Mouse (Mus musculus): ENCODE data around the gene Vangl1.

The Vangl1 gene

DNA sequence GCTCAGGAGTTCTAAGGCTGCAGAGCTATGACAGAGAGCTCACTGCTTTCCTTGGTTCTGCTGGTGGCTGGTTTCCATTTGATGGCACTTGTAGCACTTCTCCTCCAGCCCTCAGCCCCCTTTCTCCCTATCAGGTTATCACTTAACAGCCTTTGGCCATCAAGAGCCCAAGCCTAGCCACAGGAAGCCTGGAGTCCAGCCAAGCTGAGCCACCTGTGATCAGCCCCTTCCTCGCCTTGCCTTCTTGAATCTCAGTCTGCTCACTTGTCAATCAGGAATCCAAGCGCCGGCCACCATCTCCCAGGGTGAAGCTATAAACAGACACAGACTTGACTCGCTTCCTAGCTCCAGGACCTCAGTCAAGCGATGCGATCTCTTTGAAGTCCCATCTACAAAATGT, 6.0 kb downstream of the Vangl1 start:
- DNase-seq (ENCODE audit: low spot score), result no peak

DNA sequence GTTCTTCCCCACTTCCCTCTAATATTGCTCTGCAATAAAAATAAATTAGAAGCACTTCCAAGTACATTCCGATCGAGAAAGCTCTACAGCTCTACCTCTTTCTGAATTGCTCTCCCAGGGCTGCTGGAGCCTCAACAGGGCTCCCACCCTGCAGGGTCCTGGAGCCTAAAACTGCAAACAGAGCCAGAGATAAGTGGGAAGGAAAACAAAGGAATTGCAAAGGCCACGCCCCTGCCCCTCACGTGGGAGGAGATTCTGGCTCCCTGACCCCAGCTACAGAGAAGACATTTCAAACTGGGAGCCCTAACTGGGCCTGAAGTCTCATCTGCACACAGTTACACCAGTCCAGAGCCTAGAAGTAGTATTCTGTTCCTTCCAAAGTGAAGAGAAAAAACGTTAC, 6.7 kb downstream of the Vangl1 start:
- DNase-seq (ENCODE audit: low spot score), result no peak

DNA sequence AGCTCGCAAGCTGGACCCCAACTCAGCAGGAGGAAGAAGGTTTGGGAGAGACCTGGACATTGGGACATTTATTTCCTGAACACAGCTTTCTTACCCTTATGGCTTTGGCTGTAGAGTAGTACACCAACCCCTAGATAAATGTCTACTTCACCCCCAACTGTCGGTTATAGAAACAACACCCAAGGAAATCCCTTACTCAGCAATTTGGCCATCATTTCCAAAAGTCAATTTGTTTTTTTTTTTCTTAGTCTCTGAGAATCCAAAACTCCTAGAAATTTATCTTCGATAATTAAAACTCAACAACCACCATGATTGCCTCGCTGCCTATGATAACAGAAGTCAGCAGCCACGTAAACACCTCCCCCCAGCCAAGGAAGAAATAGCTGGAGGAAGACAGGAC, 7.3 kb downstream of the Vangl1 start:
- DNase-seq (ENCODE audit: low spot score), result no peak

DNA sequence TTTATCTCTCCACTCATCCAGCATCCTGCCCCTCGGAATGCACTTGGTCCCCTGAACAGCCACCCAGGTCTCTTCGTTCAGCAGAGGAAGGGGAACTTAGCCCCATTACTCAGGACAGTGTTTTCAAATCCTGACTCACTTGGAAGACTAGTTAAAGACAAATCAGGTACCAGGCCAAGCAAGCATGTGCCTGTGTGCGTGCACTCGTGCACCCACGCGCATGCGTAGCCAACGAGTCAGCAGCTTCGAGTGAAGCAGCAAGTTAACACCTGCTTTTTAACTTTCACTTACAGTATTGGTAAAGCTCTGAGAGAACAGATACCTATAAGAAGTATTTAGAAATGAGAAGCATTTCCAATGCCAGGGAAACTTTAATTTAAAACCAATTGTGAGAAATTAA, 8.3 kb downstream of the Vangl1 start:
- no peak for DNase-seq (ENCODE audit: low spot score)

DNA sequence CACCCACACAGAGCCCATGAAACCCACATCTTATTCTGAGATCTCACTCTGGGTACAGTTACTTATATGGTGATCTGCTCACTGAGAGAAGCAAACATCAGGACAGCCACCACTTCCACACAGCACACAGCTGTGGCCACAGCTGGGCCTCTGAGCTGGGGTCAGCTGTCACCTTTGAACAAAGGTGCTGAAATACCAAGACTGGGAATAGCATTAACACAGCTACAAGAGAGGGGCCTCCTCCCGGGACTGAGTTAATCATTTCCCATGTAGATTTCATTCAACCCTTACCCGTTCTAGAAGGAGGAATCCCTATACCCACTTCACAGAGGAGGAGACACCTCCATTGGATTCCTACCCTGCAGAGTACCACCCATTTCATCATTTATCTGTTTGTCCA, 8.7 kb downstream of the Vangl1 start:
- DNase-seq (ENCODE audit: low spot score), result no peak

DNA sequence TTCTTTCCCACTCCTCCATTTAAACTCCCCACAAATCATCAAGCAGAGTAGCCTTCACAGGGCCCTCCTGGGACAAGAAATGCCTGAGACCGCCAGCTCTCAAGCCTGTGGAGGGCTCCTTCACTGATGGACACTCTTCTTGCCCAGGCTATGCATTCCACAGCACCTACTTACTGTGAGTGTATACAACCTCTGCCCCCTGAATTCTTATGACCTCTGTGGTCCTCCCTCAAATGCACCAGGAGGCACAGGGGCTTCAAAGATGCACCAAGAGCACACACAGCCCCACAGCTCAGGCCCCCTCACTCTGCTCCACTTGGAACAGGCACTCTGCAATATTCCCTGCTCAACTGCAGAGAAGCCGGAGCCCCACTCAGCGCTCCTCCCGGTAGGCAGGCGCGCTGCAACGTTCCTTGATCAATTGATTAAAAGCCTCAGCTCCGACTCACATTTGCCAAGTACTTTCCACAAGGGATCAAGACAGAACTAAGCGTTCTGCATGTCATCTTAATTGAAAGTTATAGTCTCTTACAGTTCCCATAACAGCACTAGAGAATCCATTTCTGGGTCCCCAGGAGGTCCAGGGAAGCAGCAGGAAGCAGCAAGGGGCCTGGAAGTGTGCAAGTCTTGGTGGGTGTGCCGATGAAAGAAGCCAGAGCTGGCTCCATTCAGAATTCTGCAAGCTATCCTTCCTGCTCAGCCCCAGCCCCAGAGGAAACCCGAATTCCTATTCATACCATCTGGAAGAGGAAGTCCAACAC, 10.0 kb downstream of the Vangl1 start:
- DNase-seq (ENCODE audit: low spot score), result no peak

DNA sequence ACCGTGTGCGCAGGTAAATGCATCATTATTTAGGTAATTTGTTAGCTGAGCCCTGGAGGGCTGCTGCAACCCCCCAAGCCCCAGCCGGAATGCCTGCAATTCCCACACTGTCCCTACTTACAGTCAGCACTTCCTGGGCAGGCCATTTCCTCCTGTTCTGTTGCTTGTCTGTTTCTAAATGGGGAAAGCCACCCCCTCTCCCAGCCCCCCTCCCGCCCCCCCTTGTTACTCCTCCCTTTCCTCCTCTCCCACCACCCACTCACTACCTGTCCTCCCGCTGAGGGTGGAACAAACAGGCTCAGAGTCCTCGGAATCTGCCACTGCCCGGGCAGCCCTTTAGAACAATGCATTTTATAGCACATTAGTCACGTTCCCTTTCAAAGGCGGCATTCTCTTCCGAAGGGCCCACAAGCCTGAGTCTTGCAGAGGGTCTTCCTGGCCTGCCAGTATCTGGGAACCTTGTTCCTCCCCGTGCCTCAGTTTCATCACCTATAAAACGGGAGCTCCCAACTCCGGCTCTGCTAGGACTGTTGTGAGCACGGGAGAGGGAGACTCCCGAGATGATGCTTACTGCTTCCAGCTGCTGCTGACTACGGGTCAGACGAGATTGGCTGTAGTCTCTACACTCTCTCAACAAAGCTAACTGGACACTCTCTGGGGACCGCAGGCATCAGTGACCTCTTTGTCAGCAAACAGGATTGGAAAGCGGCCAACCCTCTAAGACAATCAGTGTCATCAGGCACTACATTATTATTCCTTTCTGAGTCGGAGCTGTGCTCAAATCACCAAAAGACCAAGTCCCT, 10.8 kb downstream of the Vangl1 start:
- no peak for DNase-seq (ENCODE audit: low spot score)

DNA sequence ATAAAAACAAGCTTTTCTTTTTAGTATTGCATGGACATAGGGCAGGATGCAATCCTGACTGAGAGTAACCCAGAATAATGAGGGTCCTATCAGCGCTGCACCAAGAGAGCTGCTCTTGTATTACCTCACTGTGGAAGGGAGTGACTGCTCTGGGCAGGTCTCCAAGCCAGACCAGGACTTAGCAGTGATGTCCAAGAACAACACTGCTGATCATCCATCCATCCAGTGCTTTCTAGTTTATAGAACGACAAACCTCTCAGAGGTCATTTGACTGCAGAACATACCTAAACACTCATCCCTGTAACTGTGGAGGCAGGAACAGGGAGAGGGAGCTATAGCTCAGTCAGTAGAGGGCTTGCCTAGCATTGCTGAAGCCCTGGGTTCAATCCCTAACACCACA, 11.9 kb downstream of the Vangl1 start:
- DNase-seq (ENCODE audit: low spot score), result no peak

DNA sequence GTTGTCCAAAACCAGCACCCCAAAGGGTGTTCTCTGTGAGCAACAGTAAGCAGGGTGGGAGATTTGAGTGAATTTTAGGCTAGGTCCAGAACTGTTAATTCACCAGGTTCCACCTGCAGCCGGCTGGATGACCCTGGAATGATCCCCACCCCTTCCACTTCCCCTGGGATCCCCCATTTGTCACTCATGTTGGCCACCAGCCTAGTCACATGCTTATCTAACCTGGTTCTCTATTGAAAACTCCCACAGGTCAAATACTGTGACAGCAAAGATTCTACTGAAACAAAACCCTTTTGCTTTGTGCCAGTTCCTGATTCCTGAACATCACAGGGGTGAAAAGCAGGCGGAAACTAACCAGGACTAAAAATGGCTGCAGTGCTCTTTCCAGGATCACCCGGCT, 12.9 kb downstream of the Vangl1 start:
- no peak for DNase-seq (ENCODE audit: low spot score)

DNA sequence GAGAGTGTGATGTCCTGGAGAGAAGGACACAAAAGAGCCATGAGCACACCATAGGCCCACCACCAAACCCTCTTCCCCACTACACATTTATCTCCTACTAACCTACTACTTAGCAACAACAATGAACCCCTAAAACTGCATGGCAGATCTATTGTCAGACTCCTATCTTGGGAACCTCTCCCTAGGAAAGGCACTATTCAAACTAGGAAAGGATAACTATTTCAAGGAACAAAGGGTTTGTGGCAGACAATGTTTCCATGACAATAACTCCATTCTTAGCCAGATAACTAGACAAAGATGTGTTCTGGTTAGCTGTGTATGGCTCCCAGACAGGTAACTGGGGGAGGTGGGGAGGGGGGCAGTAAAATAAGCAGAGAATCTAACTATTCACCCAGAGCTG, 13.9 kb downstream of the Vangl1 start:
- no peak for DNase-seq (ENCODE audit: low spot score)

DNA sequence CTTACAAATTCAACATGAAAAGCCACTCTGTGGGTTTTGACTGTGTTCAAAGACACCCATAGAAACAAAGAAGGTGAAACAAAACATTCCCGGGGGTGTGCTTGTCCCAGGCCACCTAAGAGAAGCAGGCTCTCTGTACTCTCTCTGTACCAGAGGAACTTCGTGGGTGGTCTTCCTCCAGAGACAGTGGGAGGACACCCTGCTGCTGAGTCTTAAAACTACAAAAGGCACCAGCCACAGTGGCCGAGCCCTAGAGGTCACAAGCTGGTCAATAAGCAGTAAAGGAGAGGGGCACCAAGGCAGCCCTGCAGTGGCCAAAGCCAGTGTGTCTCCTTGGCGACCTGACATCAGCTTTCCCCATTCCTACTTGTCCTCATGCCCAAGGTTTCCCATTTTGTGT, 14.5 kb downstream of the Vangl1 start:
- no peak for DNase-seq (ENCODE audit: low spot score)

DNA sequence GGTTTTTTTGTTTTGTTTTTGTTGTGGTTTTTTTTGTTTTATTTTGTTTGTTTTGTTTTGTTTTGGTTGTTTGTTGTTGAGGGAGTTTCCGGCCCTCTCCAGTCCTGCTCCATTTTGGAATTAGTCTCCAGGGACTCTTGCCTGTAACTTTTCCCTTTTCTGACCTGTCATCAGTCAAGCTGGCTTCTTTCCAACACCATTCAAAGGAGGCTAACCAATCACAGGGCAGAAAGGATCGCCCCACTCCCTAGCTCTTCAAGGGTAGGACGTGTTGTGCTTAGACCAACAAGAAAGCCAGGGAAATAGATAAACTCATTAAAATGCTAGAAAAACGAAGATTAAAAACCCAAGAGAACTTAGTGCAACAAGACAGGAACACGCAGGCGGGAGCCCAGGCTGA, 15.5 kb downstream of the Vangl1 start:
- no peak for DNase-seq (ENCODE audit: low spot score)

DNA sequence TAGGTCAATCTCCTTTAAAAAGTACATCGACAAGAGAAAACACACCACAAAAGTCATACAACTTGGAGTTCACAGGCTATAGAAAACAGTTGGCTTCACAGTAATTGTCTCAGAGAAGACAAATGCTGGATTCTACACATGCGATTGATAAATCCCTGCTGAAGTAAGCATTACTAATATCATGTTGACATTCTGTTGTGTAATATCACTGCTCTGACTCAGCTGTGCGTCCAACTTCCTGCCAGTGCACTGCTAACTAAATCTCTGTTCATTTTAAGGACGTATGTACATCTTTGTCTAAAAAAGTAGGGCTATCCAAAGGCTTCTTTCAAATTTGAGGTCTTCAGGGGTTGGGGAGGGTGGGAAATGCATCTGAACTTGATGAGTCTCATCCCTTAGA, 17.1 kb downstream of the Vangl1 start:
- no peak for DNase-seq (ENCODE audit: low spot score)

DNA sequence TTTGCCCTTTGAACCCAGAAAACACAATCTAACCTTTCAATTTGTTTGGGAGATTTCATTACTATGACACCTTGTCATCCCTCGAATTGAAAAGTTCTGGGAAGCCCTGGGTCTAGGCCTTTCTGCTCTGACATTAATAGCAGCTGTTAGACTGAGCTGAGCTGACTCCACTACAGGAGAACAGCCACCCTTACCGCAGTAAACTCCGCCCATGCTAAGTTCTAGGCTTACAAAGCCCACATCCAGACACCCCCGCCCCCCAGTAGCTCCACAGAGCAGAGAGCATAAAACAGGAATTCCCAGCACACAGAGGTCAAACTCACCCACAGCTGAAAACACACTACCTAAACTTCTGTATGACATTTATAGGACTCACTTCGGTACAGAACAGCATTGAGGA, 19.8 kb downstream of the Vangl1 start:
- no peak for DNase-seq (ENCODE audit: low spot score)

DNA sequence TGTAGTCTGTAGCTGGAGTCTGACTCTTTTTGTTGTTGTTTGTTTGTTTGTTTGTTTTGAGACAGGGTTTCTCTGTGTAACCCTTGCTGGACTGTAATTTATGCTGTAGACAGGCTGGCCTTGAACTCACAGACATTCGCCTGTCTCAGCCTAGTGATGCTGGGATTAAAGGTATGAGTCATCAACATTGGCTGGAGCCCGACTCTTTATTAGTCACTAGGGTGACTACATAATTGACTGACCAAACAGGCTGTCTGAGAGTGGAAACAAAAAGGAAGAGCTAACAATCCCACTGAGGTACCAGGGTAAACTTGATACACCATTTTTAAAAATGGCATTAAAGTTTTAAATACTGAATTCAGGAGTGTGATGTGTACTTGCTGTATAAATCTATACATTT, 21.9 kb downstream of the Vangl1 start:
- DNase-seq (ENCODE audit: low spot score), result no peak

DNA sequence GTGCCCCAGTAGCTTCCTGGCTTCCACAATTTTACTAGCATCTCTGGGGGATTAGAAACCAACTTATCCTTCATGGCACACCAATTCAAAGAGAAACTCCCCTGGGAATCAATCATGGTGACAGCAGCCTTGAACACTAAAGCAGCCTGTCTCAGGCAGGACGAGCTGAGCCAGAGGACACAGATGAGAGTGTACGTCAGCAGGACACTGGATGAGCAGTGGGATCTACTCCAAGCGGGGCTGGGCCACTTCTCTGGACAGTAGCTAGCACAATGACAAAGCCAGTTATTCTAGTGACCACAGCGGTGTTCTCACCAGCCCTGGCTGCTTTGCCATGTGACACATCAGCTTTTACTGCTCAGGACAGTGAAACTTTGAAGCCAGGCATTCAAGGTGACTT, 23.3 kb downstream of the Vangl1 start:
- DNase-seq (ENCODE audit: low spot score), result no peak

DNA sequence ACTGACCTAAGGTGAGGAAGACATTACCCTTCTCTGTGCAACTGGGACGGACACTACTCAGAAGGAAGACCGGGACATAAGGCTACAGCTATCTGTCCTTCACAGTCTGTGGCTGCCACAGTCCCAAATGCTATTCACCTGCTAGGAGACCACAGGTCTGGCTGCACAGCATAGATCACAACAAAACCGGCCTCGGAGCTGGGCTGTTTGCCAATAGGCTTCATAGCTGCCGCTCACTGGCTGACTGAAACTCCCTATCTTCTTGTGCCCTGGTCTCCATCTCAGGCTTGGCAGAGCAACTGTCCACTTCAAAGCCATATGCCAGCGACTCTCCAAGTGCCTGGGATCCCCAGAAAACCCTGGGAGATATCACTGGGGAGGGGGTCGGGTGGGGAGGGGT, 23.7 kb downstream of the Vangl1 start:
- DNase-seq (ENCODE audit: low spot score), result peak; percentile 63

DNA sequence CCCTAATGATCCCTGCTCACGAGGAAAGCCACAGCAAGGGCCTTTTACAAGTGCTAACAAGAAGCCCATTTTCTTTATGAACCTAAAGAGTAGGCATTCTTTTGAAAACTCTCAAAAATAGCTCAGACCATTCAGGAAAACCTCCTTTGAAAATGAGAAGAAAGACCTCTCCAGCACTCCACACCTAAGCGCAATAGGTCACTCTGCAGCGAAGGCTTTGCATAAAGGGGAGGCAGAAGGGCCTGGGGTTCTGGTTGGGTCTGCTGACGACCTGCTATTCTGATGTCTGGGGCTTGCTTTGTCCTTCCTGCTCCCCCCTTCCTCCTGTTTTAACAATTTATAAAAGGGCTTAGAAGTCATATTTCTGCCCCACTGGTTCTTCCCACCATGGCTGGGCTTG, 24.6 kb downstream of the Vangl1 start:
- DNase-seq (ENCODE audit: low spot score), result no peak

DNA sequence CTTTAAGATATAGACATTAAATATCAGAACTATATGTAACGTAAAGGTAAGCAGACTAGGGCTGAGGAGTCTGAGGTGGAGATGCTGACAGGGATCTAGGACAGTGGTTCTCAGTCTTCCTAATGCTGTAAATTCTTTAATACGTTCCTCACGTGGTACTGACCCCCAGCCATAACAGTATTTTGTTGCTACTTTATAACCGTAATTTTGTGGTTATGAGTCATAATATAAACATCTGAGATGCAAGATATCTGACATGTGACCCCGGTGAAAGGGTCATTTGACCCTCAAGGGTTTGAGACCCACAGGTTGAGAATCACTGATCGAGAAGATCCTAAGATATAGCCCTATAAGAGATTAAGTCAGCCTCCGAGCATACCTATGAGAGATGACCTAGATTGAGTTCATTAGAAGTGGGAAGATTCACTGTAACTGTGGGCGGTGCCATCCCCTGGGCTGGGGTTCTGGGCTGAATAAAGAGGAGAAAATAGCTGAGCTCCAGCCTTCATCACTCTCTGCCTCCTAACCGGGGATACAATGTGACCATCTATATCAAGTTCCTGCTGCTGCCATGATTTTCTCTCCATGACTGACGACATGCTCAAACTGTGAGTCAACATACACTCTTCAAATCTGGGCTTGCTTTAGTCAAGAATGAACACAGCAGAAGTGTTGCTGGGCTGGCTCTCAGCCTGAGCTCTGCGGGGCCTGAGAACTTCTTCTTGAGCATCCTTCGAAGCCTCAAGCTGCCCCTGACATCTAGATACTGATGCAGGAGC, 26.5 kb downstream of the Vangl1 start:
- no peak for DNase-seq (ENCODE audit: low spot score)

DNA sequence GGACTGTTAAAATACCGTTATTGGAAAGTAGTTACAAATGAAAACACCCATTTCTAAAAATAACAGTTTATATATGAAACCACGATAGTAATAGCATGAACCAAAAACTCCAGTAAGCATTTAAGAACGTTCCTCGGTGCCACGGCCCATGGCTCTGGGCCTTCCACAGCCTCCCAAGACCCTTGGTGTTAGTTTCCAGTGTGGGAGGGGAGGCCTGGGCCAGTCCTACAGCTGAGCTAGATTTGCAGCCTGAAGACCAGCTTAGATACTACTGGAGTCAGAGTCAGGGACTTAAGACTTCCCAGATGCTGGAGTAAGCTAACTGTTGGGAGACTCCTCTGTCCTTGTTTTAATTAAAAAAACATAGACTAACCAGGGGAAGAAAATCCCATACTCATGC, 28.4 kb downstream of the Vangl1 start:
- DNase-seq (ENCODE audit: low spot score), result no peak

DNA sequence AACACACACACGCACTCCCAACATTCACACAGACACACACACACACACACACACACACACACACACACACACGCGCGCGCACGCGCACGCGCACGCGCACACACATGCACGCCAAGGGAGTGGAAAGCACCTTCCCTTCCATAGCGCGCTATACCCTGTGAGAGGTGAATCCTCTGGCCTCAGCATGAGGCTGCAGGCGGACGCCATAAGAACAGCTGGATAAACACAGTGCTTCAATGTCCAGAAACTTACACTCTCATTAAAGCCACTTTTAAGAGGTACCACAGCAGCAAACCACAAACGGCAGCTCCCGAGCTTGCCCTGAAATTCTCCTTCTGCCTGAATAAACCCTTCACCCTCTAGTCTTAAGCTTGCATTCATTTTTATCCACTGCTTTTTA, 28.8 kb downstream of the Vangl1 start:
- no peak for DNase-seq (ENCODE audit: low spot score)

DNA sequence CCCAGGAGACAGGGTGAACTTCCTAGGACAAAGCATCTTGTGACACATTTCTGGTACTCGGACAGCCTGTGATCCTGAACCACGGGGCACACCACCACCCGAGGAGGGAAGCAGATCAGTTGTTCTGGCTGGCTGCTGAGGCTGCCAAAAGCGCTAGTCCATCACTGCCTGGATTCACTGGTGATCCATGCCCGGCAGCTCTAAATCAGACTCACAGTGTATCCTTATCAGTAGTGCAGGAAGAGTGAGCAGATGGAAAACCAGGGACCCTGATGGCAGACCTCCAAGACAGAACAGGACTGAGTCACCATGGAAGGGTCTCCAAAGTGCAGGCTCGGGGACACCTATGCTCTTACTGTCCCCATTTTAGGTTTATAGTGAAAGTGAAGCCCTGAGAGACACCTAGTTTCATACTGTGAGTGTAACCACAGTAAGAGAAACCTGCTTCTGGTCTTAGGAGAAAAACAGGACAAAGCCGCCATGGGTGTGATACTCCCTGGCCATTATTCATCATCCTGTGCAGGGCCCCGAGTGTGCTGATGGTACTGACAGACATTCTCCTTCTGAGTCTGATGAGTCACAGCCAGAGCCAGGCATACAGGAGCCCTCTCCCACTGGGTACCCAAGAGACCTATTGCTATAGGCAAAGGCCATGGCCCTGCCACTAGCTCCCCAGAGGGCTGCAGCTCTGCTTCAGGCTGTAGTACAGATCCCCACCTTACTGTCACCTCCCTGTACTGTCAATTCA, 30.2 kb downstream of the Vangl1 start:
- no peak for DNase-seq (ENCODE audit: low spot score)

Measured in ovary, postnatal 36 days (tissue).